Mouse (Mus musculus): Measurements from ENCODE around the gene Gm21698. TPM values are rescaled to one million over a fixed set of nuclear protein-coding genes. Genes with fewer than 3 reads are reported as not detected.
"Not testable (repeated sequence)": the region's sequence is repeated elsewhere in the genome, so short reads cannot be mapped to it uniquely, and the experiment has no call there.

Gene Gm21698
- polyA plus RNA-seq (2015; fragmentation: Nextera tagmentation; extraction: Ambion mirVana) = 0.17 and 0.20 TPM in 2 replicates

DNA sequence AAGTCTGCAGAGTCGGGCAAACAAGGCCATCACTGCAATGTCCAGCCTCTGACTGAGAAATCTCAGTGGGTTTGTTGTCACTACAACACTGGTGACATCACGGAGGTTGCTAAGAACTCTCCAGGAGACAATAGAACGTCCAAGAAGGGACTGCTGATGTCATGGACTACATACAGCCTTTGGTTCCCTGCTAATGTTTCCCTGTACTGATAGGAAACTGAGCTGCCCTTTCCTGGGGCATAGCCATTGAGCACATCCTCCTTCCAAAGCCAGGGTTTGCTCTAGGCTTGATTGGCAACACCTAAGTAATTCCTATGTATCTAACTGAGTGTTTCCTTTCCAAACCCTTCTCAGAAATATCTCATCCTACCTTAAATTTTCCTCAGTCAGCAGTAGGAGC, at the start of gene Gm21698:
Gm21698 (minus strand) TSS at position 101 of the 400 bp plus-strand sequence.
- not testable (repeated sequence) for H3K4me2 ChIP-seq; H3K9me3 ChIP-seq; H3K9ac ChIP-seq; H3K36me3 ChIP-seq; ATAC-seq (ENCODE audit: insufficient number of reproducible peaks, insufficient read depth, low FRiP score, low TSS enrichment, low read depth); H3K27ac ChIP-seq; H3K4me1 ChIP-seq; H3K27me3 ChIP-seq; H3K4me3 ChIP-seq
- no CpG with 5 or more reads among the region's 3 CpGs for WGBS

DNA sequence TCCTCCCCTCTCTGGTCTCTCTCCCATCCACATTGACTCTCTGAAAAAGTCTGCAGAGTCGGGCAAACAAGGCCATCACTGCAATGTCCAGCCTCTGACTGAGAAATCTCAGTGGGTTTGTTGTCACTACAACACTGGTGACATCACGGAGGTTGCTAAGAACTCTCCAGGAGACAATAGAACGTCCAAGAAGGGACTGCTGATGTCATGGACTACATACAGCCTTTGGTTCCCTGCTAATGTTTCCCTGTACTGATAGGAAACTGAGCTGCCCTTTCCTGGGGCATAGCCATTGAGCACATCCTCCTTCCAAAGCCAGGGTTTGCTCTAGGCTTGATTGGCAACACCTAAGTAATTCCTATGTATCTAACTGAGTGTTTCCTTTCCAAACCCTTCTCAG, 34.4 kb upstream of the Gm21698 start, which contains the start of gene Gm5862:
Gm5862 (minus strand) TSS at position 101 of the 400 bp plus-strand sequence.
- not testable (repeated sequence) for H3K9ac ChIP-seq; H3K27me3 ChIP-seq; H3K4me3 ChIP-seq; H3K4me2 ChIP-seq; H3K27ac ChIP-seq; H3K36me3 ChIP-seq; ATAC-seq (ENCODE audit: insufficient number of reproducible peaks, insufficient read depth, low FRiP score, low TSS enrichment, low read depth); H3K4me1 ChIP-seq; H3K9me3 ChIP-seq
- no CpG with 5 or more reads among the region's 3 CpGs for WGBS

DNA sequence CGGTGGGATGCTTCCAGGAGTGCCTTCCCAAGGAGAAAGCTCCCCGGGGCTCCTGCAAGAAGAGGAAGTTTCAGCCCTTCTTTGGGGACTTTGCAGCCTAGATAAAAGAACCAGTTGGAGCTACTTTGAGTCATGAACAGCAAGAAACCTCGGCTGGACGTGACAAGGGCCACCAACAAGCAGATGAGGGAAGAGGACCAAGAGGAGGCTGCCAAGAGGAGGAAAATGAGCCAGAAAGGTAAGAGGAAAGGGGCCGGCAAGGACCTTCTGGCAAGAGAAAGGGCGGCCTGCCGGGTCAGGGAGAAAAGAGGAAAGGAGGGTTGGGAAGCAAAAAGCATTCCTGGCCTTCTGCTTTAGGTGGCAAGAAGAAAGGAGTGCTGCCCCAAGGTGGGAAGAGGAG, 19.2 kb upstream of the Gm21698 start:
- not testable (repeated sequence) for H3K27ac ChIP-seq; H3K9me3 ChIP-seq; H3K36me3 ChIP-seq; H3K4me2 ChIP-seq; H3K4me3 ChIP-seq; H3K9ac ChIP-seq; H3K4me1 ChIP-seq; ATAC-seq (ENCODE audit: insufficient number of reproducible peaks, insufficient read depth, low FRiP score, low TSS enrichment, low read depth)
- WGBS = 72% methylated on average over 7 of the region's 7 CpGs
- H3K27me3 ChIP-seq = peaks cover 13% of the 10 kb centered on the region

DNA sequence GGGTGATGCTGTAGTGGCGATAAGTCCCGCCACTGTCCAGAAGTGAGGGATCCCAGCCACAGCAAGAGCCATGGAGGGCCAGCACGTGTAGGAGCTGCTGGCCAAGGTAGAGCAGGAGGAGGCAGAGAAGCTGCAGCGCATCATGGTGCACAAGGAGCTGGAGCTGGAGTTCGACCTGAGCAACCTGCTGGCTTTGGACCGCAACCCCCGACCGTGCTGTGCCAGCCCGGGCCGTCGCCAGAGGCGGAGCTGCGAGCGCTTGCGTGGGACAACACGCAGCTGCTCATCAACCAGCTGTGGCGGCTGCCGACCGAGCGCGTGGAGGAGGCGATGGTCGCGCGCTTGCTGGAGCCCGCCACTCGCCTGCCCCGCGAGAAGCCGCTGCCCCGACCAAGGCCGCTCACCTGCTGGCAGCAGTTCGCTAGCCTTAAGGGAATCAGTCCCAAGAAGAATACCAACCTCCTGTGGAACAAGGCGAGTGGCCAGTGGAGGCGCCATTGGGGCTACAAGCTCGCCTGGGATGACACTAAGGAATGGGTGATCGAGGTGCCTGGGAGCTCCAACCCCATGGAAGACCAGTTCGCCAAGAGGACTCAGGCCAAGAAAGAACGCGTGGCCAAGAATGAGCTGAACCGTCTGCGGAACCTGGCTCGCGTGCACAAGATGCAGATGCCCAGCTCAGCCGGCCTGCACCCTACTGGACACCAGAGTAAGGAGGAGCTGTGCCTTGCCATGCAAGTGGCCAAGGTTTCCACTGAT, 18.7 kb upstream of the Gm21698 start:
- H3K9ac ChIP-seq = 0 out of 2 replicates have a peak overlapping the region, but pooled peaks have one; percentile 1
- H3K4me3 ChIP-seq = peak overlapping the region; percentile 28
- peak; percentile 82 for ATAC-seq (ENCODE audit: insufficient number of reproducible peaks, insufficient read depth, low FRiP score, low TSS enrichment, low read depth)
- 19% methylated on average over 45 of the region's 45 CpGs for WGBS
- not testable (repeated sequence) for H3K4me1 ChIP-seq, H3K9me3 ChIP-seq, H3K36me3 ChIP-seq, H3K27ac ChIP-seq
- peak overlapping the region; percentile 55 for H3K4me2 ChIP-seq
- peaks cover 13% of the 10 kb centered on the region for H3K27me3 ChIP-seq

DNA sequence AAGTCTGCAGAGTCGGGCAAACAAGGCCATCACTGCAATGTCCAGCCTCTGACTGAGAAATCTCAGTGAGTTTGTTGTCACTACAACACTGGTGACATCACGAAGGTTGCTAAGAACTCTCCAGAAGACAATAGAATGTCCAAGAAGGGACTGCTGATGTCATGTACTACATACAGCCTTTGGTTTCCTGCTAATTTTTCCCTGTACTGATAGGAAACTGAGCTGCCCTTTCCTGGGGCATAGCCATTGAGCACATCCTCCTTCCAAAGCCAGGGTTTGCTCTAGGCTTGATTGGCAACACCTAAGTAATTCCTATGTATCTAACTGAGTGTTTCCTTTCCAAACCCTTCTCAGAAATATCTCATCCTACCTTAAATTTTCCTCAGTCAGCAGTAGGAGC, 16.2 kb upstream of the Gm21698 start, which contains the start of gene Gm1979:
Gm1979 (minus strand) TSS at position 101 of the 400 bp plus-strand sequence.
- H3K9me3 ChIP-seq; ATAC-seq (ENCODE audit: insufficient number of reproducible peaks, insufficient read depth, low FRiP score, low TSS enrichment, low read depth); H3K36me3 ChIP-seq; H3K4me1 ChIP-seq; H3K9ac ChIP-seq; H3K27ac ChIP-seq; H3K4me3 ChIP-seq; H3K4me2 ChIP-seq: not testable (repeated sequence)
- H3K27me3 ChIP-seq = peaks cover 13% of the 10 kb centered on the region
- WGBS = 93% methylated on average over 1 of the region's 2 CpGs

DNA sequence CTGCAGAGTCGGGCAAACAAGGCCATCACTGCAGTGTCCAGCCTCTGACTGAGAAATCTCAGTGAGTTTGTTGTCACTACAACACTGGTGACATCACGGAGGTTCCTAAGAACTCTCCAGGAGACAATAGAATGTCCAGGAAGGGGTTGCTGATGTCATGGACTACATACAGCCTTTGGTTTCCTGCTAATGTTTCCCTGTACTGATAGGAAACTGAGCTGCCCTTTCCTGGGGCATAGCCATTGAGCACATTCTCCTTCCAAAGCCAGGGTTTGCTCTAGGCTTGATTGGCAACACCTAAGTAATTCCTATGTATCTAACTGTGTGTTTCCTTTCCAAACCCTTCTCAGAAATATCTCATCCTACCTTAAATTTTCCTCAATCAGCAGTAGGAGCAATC, 15.9 kb downstream of the Gm21698 start, which contains the start of gene Gm21680:
Gm21680 (minus strand) TSS at position 101 of the 400 bp plus-strand sequence.
- ATAC-seq (ENCODE audit: insufficient number of reproducible peaks, insufficient read depth, low FRiP score, low TSS enrichment, low read depth); H3K4me1 ChIP-seq; H3K4me2 ChIP-seq; H3K27me3 ChIP-seq; H3K9ac ChIP-seq; H3K36me3 ChIP-seq; H3K27ac ChIP-seq; H3K4me3 ChIP-seq; H3K9me3 ChIP-seq: not testable (repeated sequence)
- no CpG with 5 or more reads among the region's 2 CpGs for whole genome bisulfite sequencing

DNA sequence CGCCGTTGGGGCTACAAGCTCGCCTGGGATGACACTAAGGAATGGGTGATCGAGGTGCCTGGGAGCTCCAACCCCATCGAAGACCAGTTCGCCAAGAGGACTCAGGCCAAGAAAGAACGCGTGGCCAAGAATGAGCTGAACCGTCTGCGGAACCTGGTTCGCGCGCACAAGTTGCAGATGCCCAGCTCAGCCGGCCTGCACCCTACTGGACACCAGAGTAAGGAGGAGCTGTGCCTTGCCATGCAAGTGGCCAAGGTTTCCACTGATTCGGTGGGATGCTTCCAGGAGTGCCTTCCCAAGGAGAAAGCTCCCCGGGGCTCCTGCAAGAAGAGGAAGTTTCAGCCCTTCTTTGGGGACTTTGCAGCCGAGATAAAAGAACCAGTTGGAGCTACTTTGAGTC, 31.4 kb downstream of the Gm21698 start:
- not testable (repeated sequence) for ATAC-seq (ENCODE audit: insufficient number of reproducible peaks, insufficient read depth, low FRiP score, low TSS enrichment, low read depth); H3K4me3 ChIP-seq
- H3K4me2 ChIP-seq = peak overlapping the region; percentile 35

DNA sequence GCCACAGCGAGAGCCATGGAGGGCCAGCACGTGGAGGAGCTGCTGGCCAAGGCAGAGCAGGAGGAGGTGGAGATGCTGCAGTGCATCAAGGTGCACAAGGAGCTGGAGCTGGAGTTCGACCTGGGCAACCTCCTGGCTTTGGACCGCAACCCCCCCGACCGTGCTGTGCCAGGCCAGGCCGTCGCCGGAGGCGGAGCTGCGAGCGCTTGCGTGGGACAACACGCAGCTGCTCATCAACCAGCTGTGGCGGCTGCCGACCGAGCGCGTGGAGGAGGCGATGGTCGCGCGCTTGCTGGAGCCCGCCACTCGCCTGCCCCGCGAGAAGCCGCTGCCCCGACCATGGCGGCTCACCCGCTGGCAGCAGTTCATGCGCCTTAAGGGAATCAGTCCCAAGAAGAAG, 31.8 kb downstream of the Gm21698 start:
- WGBS = 36% methylated on average over 32 of the region's 32 CpGs
- Histone ChIP-seq H3K27me3 (peaks cover 12% of the 10 kb centered on the region), H3K4me2 (peak overlapping the region; percentile 35)
- H3K36me3 ChIP-seq, H3K4me3 ChIP-seq, H3K9me3 ChIP-seq, H3K4me1 ChIP-seq, H3K27ac ChIP-seq, H3K9ac ChIP-seq: not testable (repeated sequence)
- ATAC-seq (ENCODE audit: insufficient number of reproducible peaks, insufficient read depth, low FRiP score, low TSS enrichment, low read depth) = peak; percentile 37; the same call in 1 of the 2 replicates

More for the DNA sequence above, 31.4 kb downstream of the Gm21698 start:
- H3K27me3 ChIP-seq = peaks cover 12% of the 10 kb centered on the region
- not testable (repeated sequence) for H3K4me1 ChIP-seq, H3K36me3 ChIP-seq, H3K27ac ChIP-seq, H3K9ac ChIP-seq, H3K9me3 ChIP-seq
- 63% methylated on average over 17 of the region's 17 CpGs for WGBS

DNA sequence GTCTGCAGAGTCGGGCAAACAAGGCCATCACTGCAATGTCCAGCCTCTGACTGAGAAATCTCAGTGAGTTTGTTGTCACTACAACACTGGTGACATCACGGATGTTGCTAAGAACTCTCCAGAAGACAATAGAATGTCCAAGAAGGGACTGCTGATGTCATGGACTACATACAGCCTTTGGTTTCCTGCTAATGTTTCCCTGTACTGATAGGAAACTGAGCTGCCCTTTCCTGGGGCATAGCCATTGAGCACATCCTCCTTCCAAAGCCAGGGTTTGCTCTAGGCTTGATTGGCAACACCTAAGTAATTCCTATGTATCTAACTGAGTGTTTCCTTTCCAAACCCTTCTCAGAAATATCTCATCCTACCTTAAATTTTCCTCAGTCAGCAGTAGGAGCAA, 34.1 kb downstream of the Gm21698 start, which contains the start of gene Gm21671:
Gm21671 (minus strand) TSS at position 101 of the 400 bp plus-strand sequence.
- not testable (repeated sequence) for ATAC-seq (ENCODE audit: insufficient number of reproducible peaks, insufficient read depth, low FRiP score, low TSS enrichment, low read depth); H3K4me2 ChIP-seq; H3K27ac ChIP-seq; H3K4me1 ChIP-seq; H3K9ac ChIP-seq; H3K9me3 ChIP-seq; H3K36me3 ChIP-seq; H3K4me3 ChIP-seq
- H3K27me3 ChIP-seq = peaks cover 12% of the 10 kb centered on the region
- 77% methylated on average over 2 of the region's 2 CpGs for WGBS

DNA sequence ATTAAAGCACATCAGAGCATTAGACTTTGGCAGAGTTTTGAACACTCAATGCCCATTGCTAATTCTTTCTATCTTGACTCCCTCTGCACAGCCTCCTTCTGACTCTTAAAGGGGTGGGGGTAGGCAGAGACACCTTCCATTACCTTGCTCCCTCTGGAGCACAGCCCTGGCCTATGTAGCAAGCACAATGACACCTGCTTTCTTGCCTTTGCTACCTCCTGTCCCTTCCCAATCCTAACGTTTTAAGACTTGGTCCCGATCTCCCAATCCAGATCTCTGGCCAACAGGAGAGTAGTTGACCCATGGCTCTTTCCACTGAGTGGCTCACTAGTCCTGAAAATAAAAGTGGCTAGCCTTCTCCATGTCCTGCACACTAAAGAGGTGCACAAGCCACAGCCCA, 43.1 kb downstream of the Gm21698 start:
- not testable (repeated sequence) for H3K4me3 ChIP-seq

DNA sequence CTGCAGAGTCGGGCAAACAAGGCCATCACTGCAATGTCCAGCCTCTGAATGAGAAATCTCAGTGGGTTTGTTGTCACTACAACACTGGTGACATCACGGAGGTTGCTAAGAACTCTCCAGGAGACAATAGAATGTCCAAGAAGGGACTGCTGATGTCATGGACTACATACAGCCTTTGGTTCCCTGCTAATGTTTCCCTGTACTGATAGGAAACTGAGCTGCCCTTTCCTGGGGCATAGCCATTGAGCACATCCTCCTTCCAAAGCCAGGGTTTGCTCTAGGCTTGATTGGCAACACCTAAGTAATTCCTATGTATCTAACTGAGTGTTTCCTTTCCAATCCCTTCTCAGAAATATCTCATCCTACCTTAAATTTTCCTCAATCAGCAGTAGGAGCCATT, 46.2 kb downstream of the Gm21698 start, which contains the start of gene Gm21663:
Gm21663 (minus strand) TSS at position 101 of the 400 bp plus-strand sequence.
- H3K27me3 ChIP-seq; H3K4me3 ChIP-seq; H3K4me1 ChIP-seq; H3K4me2 ChIP-seq; H3K36me3 ChIP-seq; ATAC-seq (ENCODE audit: insufficient number of reproducible peaks, insufficient read depth, low FRiP score, low TSS enrichment, low read depth); H3K9ac ChIP-seq; H3K9me3 ChIP-seq; H3K27ac ChIP-seq: not testable (repeated sequence)
- WGBS = 57% methylated on average over 2 of the region's 2 CpGs

More for the DNA sequence above, 43.1 kb downstream of the Gm21698 start:
- not testable (repeated sequence) for H3K9me3 ChIP-seq; H3K36me3 ChIP-seq; H3K4me2 ChIP-seq; H3K27me3 ChIP-seq; H3K9ac ChIP-seq; H3K27ac ChIP-seq; H3K4me1 ChIP-seq; ATAC-seq (ENCODE audit: insufficient number of reproducible peaks, insufficient read depth, low FRiP score, low TSS enrichment, low read depth)
- WGBS = 80% methylated on average over 2 of the region's 2 CpGs

All from embryonic facial prominence, embryonic 13.5 days (tissue).